Mouse (Mus musculus) lung, postnatal 4 days (tissue): ENCODE measurements at regions not wholly inside any gene's neighbourhood (a gene's known extent, or its start where the extent isn't known, plus 50 kb on each side); places are given as distances from the start of the nearest gene placed in this dataset.

Source experiments
- DNase-seq, 2 experiments: peaks; one replicate each; pipeline ENCODE4 v3.0.0; 2021

DNA sequence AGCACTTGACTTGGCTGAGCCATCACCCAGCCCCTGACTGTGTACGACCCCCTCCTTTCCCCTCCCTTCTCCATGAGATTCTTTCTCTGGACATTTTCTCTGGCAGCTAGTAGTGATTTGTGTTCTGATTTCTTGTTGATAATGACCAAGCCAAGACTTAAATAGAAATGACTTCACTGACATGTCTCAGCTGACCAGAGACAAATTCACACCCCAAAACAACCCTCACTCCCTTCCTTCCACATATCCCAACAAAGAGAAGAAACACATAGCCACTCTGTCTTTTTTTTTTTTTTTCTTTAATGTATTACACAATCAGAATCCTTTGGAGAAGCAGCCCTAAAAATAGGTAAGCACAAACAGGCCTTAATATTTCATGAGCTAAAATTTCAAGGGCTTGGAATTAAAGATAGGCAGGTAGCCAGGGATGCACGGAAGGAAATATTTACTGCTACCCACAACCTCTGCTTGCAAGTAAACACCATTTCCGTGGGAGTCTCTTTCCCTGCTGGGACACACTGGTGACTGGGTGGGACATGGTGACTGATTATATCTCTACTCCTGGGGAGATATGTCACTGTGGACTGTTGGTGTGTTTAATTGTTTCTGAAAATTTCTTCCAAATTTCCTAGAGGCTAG, 272.1 kb upstream of the Adgrl2 start:
- DNase-seq, result peak; percentile 28 to 30

DNA sequence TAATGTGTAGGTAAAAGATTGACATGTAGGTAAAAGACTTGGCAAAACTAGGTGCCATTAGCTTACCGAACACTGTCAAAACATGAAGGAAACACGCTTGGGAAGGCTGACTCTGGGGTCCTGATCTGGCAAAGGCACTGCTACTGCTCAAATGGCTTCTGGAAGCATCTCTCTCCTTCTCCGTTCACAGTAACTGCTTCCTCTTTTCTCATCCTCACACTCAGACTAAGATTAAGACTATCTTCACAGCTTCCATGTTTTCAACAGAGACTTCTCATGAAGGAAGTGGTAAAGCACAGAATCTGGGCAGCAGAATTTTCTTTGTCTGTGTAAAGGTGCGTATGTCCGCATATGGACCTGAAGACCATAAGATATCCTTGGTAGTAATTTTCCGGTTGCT, 271.4 kb upstream of the Adgrl2 start:
- no peak for DNase-seq

DNA sequence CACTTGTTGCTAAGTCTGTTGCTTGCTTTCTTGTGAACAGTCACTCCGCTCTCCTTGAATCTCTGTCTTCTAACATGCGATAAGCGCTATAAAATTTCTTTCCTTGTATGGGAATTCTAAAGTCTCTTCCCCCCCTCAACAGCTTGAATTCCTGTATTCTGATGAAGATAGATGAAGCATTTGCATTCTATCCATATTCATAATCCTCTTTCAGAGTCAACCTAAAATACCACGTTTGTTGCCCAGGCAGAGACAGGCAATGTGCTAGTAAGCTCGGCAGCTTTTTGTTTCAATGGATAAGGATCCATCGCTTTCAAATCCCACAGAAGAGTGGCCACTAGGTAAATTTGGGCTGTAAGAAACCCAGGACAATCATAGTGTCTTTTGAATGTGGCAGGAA, 268.5 kb upstream of the Adgrl2 start:
- DNase-seq, result no peak

DNA sequence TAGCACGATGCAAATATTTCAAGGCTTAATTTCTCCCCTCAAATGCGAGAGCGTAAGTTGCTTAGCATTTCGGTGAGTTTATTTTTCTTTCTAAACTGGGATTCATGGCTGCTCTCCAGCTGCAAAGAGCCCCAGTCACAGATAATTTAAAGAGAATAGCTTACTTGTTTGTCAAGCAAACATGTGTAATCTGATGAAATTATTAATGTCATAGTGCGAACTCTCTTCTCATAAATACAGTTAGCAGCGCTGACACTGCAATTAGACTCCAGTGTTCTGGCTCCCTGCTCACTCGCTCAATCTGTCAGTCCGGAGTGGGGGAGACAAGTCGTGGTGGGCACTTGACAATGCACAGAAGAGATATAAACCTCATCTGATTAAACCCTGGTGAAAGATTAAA, 266.5 kb upstream of the Adgrl2 start:
- DNase-seq, result no peak

DNA sequence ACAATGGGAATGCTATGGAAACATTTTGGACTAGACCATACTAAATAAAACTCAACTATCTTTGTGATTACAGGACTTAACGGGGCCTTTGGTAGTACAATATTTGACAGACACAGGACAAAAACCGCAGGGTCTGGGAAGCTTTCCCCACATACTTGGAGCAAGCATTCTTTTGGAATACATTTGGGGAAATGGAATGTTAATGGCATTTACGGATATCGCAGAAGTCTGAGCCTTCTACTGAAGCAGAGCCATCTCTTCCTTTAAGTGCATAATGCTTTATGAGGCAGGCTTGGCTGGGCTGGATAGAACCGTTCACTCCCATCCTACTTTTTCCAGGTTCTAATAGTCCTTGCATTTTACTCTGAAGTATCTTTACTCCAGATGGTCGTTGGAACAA, 262.7 kb upstream of the Adgrl2 start:
- DNase-seq, result no peak

DNA sequence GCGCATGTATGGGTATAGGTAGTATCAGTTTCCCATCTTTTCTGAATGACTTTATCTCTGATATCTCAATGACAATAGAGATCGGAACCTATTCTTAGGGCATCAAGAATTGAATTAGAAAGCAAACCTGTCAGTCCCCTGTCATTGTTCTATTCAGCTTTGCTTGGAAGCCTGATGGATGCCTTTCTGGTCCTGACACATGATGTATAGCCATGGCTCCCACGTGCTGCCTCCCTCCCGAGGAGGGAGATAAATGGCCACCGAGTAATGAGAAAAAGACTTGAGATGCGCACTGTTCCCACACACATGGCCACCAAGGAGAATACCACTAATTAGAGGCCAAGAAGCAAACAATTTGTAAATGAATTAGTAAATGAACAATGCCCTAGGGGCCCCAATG, 261.8 kb upstream of the Adgrl2 start:
- no peak for DNase-seq

DNA sequence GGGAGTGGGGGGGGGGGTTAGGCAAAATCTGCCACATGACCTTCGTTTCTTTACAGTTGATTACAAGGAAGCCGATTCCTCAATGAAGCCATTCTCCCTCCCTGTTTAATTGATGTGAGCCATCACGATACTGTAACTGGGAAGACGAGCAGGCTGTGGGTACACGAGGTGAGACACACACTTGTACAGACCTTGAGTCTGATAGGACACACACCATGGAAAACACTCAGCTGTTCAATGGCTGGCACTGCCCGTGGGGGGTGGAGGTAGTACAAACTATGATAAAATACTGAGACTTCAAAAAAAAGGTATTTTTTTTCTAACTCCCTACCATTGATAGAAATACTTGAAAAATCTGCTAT, 257.3 kb upstream of the Adgrl2 start:
- no peak for DNase-seq

DNA sequence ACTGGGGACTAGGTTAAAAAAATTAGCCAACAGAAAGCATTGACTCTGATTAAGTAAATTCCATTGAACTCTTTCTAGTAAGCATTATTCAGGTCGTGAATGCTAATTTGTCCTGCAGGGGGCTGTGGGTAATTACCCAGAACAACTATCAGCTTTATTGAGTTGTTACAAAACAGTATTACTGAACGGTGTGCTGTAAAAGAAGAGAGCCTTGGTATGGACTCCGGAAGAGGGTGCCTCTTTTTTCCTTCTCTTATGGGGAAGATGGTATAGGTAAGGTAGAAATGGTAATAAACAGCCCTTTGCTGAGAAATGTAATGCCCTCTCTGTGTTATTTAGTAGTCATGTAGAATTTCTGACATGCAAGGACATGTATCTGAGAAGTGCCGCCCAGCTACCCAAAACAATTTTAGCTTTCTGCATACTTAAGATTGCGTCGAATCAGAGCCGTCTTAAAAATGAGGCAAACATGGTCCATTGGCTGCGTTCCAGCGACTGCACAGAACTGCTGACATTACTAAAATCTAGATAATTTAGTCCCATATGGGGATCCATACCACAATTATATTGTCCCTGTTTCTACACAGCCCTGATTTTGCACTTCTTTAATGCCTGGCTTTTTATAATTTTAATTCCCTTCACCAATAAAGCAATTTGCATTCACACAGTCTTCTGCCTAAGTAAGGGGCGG, 256.7 kb upstream of the Adgrl2 start:
- peak; percentile 16 to 49 for DNase-seq

DNA sequence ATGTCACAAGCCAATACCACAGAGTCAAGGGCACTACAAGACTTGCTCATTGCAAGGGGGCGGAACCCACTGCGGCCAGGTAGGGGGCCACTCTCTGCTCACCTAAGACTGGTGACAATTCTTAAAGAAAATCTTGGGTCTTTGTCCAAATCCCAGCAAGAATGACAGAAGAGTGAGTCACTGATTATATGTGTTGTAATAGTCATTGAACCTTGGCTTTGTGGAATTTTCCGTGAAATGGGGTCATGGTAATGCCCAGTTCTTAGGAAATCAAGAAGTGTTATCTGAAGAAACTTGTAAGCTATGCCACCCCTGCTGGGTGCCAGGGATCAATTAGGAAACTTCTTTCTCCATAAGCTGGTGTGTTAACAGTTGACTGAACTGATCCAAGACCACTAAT, 249.3 kb upstream of the Adgrl2 start:
- DNase-seq, result no peak

DNA sequence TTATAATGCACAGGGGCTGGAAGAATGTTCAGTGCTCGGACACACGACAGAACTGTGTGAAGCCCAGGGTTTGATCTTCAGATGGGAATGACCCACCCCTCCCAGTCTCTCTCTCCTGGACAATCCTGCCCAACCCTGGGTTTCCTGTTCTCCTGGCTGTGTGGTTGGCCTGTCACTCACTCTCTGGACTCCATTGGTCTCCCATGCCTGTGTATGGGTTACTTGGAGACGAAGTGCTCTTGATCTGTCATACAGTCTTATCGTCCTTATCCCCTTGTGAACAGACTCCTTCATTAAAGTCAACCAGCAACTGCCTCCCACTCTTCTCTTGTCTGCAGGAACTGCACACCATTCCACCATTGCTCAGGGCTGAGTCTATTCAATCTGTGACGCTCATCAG, 247.7 kb upstream of the Adgrl2 start:
- no peak for DNase-seq

DNA sequence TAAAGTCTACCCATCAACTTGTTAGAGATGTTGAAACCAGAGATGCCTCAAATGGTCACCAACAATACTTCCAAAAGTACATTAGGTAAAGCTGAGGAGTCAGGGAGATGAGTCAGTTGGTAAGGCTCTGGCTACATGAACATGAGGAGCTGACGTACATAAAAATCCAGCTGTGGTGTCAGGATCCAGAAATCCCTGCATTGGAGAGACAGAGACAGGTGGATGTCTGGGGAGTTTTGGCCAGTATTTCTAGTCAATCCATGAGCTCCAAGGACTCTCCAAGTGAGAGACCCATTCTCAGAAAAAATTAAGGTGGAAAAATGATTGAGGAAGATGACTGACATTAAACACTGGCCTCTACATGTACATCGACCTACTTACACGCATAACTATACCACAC, 244.8 kb upstream of the Adgrl2 start:
- no peak for DNase-seq

DNA sequence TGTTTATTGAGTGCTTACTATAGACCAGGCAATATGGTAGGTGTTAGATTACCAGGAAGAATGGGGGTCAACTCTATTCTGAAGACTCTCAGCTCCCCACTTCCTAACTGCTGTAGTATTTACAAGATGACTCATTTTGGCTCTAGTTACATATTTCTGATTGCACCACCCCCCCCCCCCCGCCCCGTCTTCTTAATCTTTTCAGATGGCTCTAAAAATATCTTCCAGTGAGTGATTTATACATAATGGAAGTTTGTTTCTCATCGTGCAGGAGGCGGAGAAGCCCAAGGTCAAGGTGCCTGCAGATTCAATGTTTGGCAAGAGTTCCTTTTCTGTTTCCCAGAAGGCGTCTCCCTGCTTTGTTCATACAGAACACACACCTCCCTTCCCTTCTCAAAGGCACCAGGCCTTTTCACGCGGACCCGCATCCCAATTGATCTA, 243.4 kb upstream of the Adgrl2 start:
- DNase-seq, result peak; percentile 24 to 45

DNA sequence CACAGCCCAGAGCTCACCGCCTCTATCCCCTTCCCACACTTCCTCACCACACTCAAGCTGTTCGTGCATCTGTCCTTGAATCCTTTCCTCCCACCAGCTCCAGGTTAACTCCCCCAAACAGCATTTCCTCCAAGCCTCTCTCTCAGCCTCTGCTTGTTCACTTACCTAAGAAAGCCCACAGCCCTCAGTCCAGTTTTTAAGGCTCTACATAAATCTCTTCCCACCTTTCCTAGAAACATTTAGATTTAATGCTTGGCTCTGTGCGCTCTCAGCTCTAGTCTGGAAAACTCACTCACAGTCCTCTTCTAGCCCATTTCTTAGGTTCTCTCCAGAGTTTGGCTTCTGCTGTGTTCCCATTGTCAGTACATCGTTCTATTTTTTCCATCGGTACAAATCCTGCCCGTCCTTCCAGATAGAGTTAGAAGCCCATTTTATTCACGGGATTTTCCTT, 242.9 kb upstream of the Adgrl2 start:
- DNase-seq, result no peak

DNA sequence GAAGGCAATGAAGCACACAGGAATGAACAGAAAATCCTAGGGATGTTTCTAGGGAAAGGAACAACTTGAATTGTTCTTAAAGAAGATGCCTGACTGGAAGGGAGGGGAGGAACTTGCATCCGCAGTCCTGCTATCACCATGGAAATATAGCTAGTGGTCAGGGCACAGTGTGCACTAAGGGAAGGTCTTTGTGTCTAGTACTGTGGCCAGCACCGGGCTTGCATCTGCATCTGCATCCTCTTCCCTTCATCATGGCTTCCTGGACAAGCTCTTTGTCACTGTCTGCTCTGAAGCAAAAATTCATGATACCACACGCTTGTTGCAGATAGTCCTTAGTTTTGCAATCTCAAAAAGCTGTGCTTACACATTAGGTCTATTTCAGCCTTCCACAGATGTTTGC, 241.0 kb upstream of the Adgrl2 start:
- no peak for DNase-seq

DNA sequence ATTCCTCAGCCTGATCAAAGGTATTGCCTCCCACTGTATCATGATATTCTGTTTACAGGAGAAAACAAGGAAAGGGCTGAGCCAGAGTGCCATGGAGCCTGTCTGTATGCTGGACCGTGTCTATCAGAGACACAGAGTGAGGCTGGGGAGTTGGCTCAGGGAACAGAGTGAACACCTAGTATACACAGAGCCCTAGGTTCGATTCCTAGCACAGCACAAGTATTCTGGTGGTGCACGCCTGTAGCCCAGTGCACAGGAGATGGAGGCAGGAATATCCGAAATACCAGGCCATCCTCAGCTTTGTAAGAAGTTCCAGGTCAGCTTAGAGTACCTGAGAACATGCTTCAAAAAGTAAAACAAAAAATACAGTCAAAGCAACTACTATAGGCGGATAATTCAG, 237.2 kb upstream of the Adgrl2 start:
- no peak for DNase-seq

DNA sequence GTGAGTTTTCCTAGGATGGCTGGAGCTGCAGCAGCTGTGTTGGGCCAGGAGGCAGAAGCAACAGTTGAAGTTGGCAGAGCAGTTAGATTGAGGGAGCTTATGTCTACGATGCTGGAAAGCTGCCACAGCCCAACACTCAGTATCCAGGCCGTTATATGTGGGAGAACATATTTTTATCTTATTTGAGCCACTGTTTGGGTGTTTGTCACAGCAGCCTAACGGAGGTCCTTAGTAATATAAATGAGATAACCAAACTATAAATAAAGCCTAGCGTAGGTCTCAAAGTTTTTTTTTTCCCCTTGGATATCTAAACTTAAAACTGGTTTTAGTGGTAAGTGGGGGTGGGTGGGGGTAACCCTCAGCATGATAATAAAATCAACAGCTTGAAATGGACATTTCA, 236.4 kb upstream of the Adgrl2 start:
- no peak for DNase-seq

DNA sequence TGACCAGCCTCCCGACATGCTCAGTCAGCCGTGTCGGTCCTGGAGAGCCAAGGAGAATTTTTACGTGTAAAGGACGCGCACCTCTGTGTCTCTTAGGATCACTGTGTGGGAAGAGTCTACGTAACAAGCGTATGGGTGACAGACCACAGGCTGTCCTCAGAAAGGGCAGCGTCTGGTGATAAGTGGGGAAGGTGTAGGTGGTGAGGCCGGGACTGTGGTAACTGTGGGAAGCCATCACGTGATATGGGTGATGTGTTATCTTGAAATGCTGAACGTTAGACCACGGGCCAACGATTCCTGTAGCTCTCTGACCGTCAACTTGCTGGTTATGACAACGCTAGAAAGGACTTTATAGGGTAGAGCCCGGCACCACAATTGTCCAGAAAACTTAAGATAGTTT, 235.3 kb upstream of the Adgrl2 start:
- no peak for DNase-seq

DNA sequence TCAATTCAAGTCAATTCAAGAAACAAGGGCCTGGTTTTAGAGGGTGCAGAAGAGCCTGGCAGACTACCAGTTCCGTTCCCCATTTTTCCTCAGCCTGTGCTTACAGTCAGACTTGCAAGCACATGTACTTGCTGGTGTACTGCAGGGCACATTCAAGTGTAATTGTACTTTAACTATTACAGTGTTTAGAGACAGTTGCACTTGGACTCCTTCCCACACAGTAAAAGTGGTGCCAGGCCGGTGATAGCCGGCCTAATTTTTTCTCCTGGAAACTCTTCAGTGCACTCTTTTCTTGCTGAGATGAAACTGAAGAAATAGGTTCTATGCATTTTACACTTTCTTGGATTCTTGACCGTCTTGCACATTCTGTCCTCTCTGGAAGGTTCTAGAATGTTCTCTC, 233.9 kb upstream of the Adgrl2 start:
- DNase-seq, result no peak

DNA sequence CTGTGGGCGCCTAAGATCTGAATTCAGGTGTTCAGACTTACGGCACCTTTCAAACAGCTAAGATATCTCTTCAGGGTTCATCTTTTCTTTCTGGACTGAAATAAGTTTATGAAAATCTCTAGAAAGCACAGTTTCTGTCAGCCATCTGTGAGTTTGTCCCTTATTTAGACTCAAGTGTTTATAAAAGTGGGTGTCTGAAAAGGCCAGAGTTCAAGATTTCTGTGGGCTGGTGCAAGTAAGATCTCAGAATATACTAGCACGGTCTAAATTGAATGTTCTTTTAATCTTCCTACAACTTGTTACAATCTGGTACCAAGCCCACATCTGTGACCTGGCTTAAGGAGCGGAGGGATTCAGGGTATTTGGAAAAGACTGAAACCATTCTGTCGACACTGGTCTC, 233.4 kb upstream of the Adgrl2 start:
- no peak for DNase-seq

DNA sequence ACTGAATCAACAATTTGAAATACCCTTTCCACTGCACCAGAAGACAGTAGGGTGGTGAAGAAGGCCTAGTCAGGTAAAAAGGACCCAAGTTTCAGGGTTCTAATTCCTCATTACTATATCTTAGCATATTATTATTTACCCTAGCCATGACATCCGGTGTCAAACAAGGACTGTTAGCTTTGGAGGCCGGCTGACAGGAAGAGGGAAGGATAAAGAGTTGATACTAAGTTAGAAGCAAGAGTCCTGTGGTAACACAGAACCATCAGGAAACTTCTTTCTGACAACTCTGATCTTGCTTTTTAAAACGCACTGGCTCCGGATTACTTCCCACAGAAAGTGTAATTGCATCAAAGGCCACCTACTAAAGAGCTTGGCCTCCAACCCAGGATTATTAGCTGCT, 230.6 kb upstream of the Adgrl2 start:
- DNase-seq, result no peak

DNA sequence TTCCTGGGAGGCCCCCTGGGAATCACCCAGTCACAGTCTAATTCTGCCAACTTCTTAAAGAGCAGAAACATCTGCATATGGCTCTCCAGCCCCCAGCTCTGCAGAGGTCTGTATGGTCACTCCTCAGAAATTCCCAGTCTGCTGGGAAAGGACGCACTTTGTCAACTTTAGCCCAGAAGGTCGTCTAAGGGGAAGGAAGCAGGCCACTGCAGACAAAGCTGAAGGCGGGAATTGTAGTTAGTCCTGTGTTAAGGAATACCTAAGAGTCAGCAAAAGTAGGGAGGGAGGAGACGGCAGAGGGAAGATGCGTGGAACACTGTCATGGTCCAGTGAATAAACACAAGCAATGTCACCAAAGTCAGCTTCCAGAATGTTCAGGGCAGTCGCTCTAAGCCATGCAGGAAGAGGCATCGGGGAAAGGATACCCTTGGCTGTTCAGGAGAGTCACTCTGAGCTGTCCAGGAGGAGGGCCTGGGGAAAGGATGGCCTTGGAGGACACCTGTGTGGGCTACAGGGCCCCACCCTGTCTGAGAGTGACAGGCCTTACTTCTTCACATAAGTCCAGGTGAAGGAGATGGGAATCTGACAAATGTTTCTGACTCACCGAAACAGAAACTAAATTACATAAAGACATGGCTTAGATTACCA, 230.1 kb upstream of the Adgrl2 start:
- DNase-seq, result peak in 1 of 2 experiments; percentile 43

DNA sequence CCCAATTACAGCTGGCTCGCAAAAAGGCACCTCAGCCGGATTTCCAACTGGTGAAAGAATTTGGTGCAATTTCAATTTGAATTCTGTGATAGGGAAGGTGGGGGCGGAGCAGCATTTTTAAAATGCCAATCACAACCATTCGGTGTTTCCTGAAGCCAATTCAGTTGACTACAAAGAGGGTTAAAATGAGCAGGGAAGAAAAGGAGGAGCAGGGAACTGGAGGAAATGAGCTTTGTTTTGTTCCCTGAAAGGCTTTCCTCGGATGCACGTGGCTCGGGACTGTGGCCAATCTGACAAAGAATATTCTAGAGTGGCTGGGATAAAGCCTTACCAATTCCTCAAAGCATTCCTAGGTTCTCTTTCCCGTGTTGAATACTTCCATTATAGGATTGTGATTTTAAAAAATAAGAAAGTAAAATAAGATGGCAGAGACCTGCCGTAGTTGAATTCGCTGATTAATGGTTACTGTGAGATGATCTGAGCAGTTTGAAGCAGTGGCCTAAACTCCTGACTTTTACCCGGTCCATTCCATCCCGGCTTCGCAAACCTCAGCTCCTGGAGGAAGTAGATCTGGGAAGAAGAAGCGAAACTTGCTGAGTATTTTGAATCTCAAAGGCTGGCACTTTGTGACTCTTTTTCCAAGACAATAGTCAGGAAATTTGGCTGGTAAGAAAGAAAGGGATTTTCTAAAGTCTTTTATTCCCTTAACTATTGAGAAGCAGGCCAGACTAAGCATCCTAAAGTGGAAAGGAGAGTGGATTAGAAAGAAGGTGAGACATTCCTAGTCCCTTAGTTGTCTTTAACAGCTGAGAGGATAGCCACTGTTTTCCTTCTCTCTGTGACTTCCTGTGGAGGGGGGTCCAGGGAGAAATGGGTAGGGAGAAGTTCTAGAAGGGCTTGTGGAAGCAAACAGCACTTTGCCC, 229.3 kb upstream of the Adgrl2 start:
- no peak for DNase-seq
